Mouse (Mus musculus) midbrain, embryonic 15.5 days (tissue): ENCODE data around the gene Frmd4a. TPM values are rescaled to one million over a fixed set of nuclear protein-coding genes. Genes with fewer than 3 reads are reported as not detected.
A peak's percentile ranks its signal among the peaks of the same experiment; 100 is the strongest.

Experiments
- ATAC-seq: fragments of 200-750 bp; cut with Nextera tagmentation; replicated peaks from 2 replicates; pipeline ENCODE4 v1.8.0; 2017; ENCODE audit warnings: moderate TSS enrichment
- H3K27ac ChIP-seq: fragments of 300-500 bp; sonication (generic); 2 replicates; pipeline ENCODE4 v1.5.1; 2015; ENCODE audit warnings: mild to moderate bottlenecking, inconsistent platforms
- H3K27me3 ChIP-seq: fragments of 300-500 bp; sonication (generic); replicated peaks from 2 replicates; pipeline ENCODE4 v1.6.1; 2015; ENCODE audit warnings: inconsistent platforms
- H3K36me3 ChIP-seq: fragments of 300-500 bp; sonication (generic); replicated peaks from 2 replicates; pipeline ENCODE4 v1.6.1; 2015; ENCODE audit warnings: inconsistent platforms
- H3K4me1 ChIP-seq: fragments of 300-500 bp; sonication (generic); 2 replicates; pipeline ENCODE4 v1.6.1; 2015; ENCODE audit warnings: inconsistent platforms
- H3K4me2 ChIP-seq: fragments of 300-500 bp; sonication (generic); 2 replicates; pipeline ENCODE4 v1.6.1; 2015; ENCODE audit warnings: inconsistent platforms, mild to moderate bottlenecking, moderate library complexity
- H3K4me3 ChIP-seq: fragments of 300-500 bp; sonication (generic); 2 replicates; pipeline ENCODE4 v1.5.1; 2015; ENCODE audit warnings: mild to moderate bottlenecking, inconsistent platforms
- H3K9ac ChIP-seq: fragments of 300-500 bp; sonication (generic); 2 replicates; pipeline ENCODE4 v1.6.1; 2015; ENCODE audit warnings: mild to moderate bottlenecking, inconsistent platforms
- H3K9me3 ChIP-seq: fragments of 300-500 bp; sonication (generic); 2 replicates; pipeline ENCODE4 v1.6.1; 2016; ENCODE audit warnings: inconsistent platforms
- WGBS: fragments of 180-500 bp; shearing (Covaris S2); methylation state at CpG from one replicate; pipeline ENCODE4 v1.1.7; 2015; ENCODE audit warnings: mixed read lengths; 5-methylcytosine and 5-hydroxymethylcytosine counted together
- polyA plus RNA-seq: library from polyadenylated mRNA; unstranded; fragments of >200 nt; fragmentation: Nextera tagmentation; extraction: Ambion mirVana; gene quantifications from 2 replicates; pipeline ENCODE4 v1.2.1, GENCODE M21; 2015

The Frmd4a gene
- polyA plus RNA-seq, 1 experiment from 2014 or later: 62.7 TPM

GRCm38 (mm10) chr2:4516819-4517552 is 499.5 kb downstream of the Frmd4a start:
- H3K9ac ChIP-seq: no peak overlapping the region

GRCm38 (mm10) chr2:4517553-4518125 is 500.1 kb downstream of the Frmd4a start:
- H3K4me2 ChIP-seq: no peak overlapping the region
- peaks cover 3% of the 10 kb centered on the region; the same call in 1 of the 2 replicates for H3K36me3 ChIP-seq
- 30% methylated on average over 7 of the region's 7 CpGs for WGBS
- H3K9ac ChIP-seq: no peak overlapping the region
- peak overlapping the region; percentile 60 for H3K27ac ChIP-seq
- H3K27me3 ChIP-seq: no peaks in the 10 kb centered on the region
- H3K4me1 ChIP-seq: peaks cover 12% of the 10 kb centered on the region
- H3K4me3 ChIP-seq: no peak overlapping the region
- H3K9me3 ChIP-seq: no peaks in the 10 kb centered on the region
- ATAC-seq: peak; percentile 55

More at GRCm38 (mm10) chr2:4516819-4517552, 499.5 kb downstream of the Frmd4a start:
- Histone ChIP-seq H3K4me1 (peaks cover 18% of the 10 kb centered on the region), H3K27ac (peak overlapping the region; percentile 60), H3K4me2 (no peak overlapping the region), H3K36me3 (peaks cover 3% of the 10 kb centered on the region; the same call in 1 of the 2 replicates), H3K9me3 (no peaks in the 10 kb centered on the region), H3K4me3 (no peak overlapping the region), H3K27me3 (no peaks in the 10 kb centered on the region)
- no peak for ATAC-seq
- 24% methylated on average over 7 of the region's 7 CpGs for WGBS

DNA sequence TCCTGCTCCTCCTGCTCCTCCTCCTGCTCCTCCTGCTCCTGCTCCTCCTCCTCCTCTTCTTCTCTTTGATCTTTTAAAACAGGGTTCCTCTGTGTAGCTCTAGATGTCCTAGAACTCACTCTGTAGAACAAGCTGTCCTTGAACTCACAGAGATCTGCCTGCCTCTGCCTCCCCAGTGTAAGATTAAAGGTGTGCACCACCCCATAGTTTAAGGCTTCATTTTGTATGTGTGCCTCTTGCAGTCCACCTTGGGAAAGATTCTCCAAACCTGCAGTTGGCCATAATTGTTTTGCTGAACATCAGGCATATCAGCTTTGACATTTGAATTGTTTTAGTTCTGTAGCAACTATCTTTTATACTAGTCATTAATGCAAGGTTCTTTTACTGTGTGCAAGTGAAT is 501.0 kb downstream of the Frmd4a start:
- Histone ChIP-seq H3K4me3 (no peak overlapping the region), H3K4me2 (no peak overlapping the region), H3K9ac (no peak overlapping the region), H3K4me1 (peaks cover 12% of the 10 kb centered on the region), H3K27me3 (no peaks in the 10 kb centered on the region), H3K27ac (no peak overlapping the region), H3K9me3 (no peaks in the 10 kb centered on the region), H3K36me3 (peaks cover 3% of the 10 kb centered on the region; the same call in 1 of the 2 replicates)
- no peak for ATAC-seq

DNA sequence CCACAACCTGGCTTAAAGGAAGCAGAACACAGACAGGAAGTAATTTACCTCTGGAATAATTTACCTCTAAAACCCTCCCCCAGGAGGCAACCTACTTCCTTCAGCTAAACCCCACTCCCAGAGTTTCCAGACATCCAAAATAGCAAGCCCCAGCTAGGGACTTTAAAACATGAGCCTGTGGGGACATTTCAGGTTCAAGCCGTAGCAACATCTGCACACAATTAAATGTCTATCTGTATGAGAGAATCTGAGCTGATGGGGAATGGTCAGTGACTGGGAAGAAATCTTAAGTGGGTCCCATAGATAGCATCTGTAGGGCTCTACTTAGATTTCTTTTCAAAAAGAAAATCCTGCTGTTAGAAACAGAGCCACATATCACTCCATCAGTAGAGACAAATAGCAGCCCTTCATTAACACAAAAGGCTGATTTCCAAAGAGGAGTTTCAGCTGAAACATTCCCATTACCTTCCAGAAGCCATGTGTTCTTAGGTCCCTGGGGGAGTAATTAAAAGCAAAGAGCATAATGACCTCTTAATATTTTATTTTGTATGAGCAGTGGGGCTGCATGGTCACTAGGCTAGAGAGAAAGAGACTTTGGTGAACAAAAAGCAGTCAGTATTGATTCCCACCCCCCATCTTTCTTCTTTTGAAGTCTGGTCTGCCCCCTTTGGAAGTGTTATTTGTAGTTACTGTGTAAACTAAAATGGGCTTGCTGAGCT is 505.4 kb downstream of the Frmd4a start:
- H3K9me3 ChIP-seq: no peaks in the 10 kb centered on the region
- H3K4me1 ChIP-seq: peaks cover 4% of the 10 kb centered on the region; the same call in 1 of the 2 replicates
- peak overlapping the region; percentile 53 for H3K27ac ChIP-seq
- H3K27me3 ChIP-seq: no peaks in the 10 kb centered on the region
- H3K9ac ChIP-seq: no peak overlapping the region
- WGBS: 53% methylated on average over 1 of the region's 1 CpGs
- H3K36me3 ChIP-seq: peaks cover 8% of the 10 kb centered on the region; the same call in 1 of the 2 replicates
- H3K4me3 ChIP-seq: no peak overlapping the region
- 0 out of 2 replicates have a peak, but pooled peaks have one; percentile 52 for ATAC-seq
- H3K4me2 ChIP-seq: no peak overlapping the region

DNA sequence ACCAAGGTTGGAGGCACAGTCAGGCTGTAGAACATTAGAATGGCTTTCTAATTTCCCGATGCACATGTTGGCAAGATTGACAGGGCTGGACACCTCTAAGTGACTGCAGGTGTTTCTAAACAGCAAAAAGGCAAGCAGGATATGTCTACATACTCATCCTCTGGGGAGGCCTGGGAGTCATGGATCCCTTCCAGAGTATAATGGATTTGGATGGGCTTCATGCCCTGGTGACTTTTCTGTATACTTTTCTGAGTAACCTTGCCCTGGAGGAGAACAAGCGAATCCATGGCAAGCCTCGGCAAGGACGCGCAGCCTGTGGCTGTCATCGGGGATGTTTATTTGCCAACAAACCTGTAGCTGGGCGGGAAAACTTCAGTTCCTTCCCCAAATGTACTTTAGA is 509.6 kb downstream of the Frmd4a start:
- Histone ChIP-seq H3K4me2 (no peak overlapping the region), H3K9ac (no peak overlapping the region), H3K27me3 (no peaks in the 10 kb centered on the region), H3K9me3 (no peaks in the 10 kb centered on the region), H3K36me3 (peaks cover 14% of the 10 kb centered on the region; the same call in 1 of the 2 replicates), H3K4me3 (no peak overlapping the region), H3K4me1 (peaks cover 11% of the 10 kb centered on the region), H3K27ac (no peak overlapping the region)
- 51% methylated on average over 7 of the region's 7 CpGs for WGBS
- no peak for ATAC-seq

GRCm38 (mm10) chr2:4529254-4529729 is 511.8 kb downstream of the Frmd4a start:
- Histone ChIP-seq H3K36me3 (peaks cover 21% of the 10 kb centered on the region; the same call in 1 of the 2 replicates), H3K4me3 (no peak overlapping the region), H3K4me1 (peaks cover 8% of the 10 kb centered on the region), H3K4me2 (no peak overlapping the region), H3K9me3 (no peaks in the 10 kb centered on the region), H3K27ac (peak overlapping the region; percentile 13; the same call in 1 of the 2 replicates), H3K27me3 (no peaks in the 10 kb centered on the region), H3K9ac (no peak overlapping the region)
- ATAC-seq: peak; percentile 68
- WGBS: 36% methylated on average over 9 of the region's 9 CpGs

DNA sequence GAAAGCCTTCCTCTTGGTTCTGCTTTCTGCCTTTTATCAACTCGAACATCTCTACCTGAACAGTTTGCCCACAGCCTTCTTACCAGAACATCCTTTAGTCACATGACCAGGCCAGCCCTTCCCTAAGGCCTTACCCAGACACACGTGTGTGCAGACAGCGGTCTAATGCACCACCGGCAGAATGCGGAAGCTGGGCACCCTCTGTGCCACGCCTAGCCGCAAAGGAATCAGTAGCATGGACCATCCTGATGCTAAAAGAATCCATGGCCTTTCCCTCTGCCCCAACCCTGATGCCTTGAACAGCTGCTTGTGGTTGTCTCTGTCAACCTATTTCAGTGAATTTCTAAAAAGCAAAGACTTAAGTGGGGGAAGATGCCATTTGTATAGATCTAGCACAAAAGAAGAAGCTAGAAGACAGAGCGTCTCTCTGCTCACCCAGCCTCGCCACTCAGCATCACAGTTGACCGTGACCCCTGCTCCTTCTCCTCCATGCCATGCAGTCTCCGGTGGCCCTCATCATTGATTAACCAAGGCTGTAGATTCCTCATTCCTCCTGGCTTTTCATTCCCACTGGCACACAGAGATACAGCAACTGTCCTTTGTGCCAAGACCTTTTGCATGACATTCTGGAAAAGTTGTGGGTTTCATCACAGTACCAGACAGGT is 514.1 kb downstream of the Frmd4a start:
- WGBS: 93% methylated on average over 11 of the region's 11 CpGs
- ATAC-seq: no peak
- H3K36me3 ChIP-seq: peaks cover 36% of the 10 kb centered on the region; the same call in 1 of the 2 replicates
- H3K9ac ChIP-seq: no peak overlapping the region
- no peak overlapping the region for H3K4me2 ChIP-seq
- H3K27ac ChIP-seq: no peak overlapping the region
- no peak overlapping the region for H3K4me3 ChIP-seq
- no peaks in the 10 kb centered on the region for H3K27me3 ChIP-seq
- H3K9me3 ChIP-seq: no peaks in the 10 kb centered on the region
- H3K4me1 ChIP-seq: peaks cover 8% of the 10 kb centered on the region

DNA sequence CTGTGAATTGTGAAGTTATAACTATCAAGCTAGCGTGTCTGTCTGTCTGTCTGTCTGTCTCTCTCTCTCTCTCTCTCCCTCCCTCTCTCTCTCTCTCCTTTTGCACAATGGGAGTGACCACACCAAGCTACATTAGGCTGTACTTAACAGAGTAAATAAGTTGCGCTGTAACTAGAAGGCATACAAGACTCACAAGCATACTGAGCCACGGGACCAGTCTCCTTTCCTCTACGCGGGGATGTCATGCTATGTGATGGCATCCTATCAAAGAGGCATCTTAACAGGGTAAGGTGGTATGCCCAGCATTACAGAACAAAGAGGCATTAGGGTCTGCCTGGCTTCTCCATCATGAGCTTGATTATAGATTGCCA is 514.7 kb downstream of the Frmd4a start:
- Histone ChIP-seq H3K9me3 (no peaks in the 10 kb centered on the region), H3K4me1 (peaks cover 8% of the 10 kb centered on the region), H3K9ac (no peak overlapping the region), H3K36me3 (peaks cover 36% of the 10 kb centered on the region; the same call in 1 of the 2 replicates), H3K4me3 (no peak overlapping the region), H3K27me3 (no peaks in the 10 kb centered on the region), H3K4me2 (no peak overlapping the region), H3K27ac (no peak overlapping the region)
- 96% methylated on average over 5 of the region's 5 CpGs for WGBS
- no peak for ATAC-seq

- Histone ChIP-seq H3K4me3 (no peak overlapping the region), H3K4me1 (peaks cover 8% of the 10 kb centered on the region), H3K36me3 (peaks cover 39% of the 10 kb centered on the region; the same call in 1 of the 2 replicates), H3K9me3 (no peaks in the 10 kb centered on the region), H3K27ac (no peak overlapping the region), H3K9ac (no peak overlapping the region), H3K27me3 (no peaks in the 10 kb centered on the region), H3K4me2 (no peak overlapping the region)
- WGBS: 98% methylated on average over 6 of the region's 6 CpGs
- no peak for ATAC-seq
These were observed 515.4 kb downstream of the Frmd4a start for GRCm38 (mm10) chr2:4532945-4533344.

GRCm38 (mm10) chr2:4535187-4535864 is 517.8 kb downstream of the Frmd4a start:
- WGBS: 90% methylated on average over 9 of the region's 9 CpGs

DNA sequence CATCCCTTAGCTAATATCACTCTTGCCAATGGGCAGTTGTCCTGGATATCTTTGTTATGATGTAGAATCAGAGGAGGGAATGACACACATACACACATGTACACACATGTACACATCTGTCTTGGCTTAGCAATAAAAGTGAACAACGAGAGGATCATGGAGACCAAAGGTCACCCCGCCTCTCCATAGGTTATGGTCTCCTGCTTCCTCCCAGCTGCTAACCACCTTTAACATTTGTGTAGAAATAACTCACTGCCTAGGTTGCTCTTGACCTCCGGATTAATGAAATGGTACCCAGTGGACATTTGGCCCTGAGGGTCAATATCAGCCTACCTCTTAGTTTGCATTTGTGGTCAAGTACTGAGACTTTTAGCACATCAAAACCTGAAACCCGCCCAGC is 523.8 kb downstream of the Frmd4a start:
- H3K9me3 ChIP-seq: no peaks in the 10 kb centered on the region
- H3K27ac ChIP-seq: peak overlapping the region; percentile 69
- WGBS: 26% methylated on average over 4 of the region's 4 CpGs
- peaks cover 4% of the 10 kb centered on the region; the same call in 1 of the 2 replicates for H3K36me3 ChIP-seq
- H3K4me3 ChIP-seq: no peak overlapping the region
- no peak for ATAC-seq
- H3K9ac ChIP-seq: no peak overlapping the region
- H3K4me1 ChIP-seq: peaks cover 45% of the 10 kb centered on the region
- H3K4me2 ChIP-seq: no peak overlapping the region
- H3K27me3 ChIP-seq: no peaks in the 10 kb centered on the region

More at GRCm38 (mm10) chr2:4535187-4535864, 517.8 kb downstream of the Frmd4a start:
- Histone ChIP-seq H3K27ac (no peak overlapping the region), H3K4me3 (no peak overlapping the region), H3K27me3 (no peaks in the 10 kb centered on the region), H3K9ac (no peak overlapping the region), H3K9me3 (no peaks in the 10 kb centered on the region), H3K4me1 (0 out of 2 replicates have a peak, but pooled peaks cover 3% of the 10 kb centered on the region), H3K4me2 (no peak overlapping the region), H3K36me3 (peaks cover 37% of the 10 kb centered on the region; the same call in 1 of the 2 replicates)
- no peak for ATAC-seq
